Mouse (Mus musculus) thymus, postnatal 36 days (tissue): Measurements from ENCODE around the gene Cnksr3.

ENCODE experiments used
- DNase-seq, 2 experiments: peaks; one replicate each; pipeline ENCODE4 v3.0.0; 2022; ENCODE audit warnings: mixed read lengths in 2 of 2

The Cnksr3 gene

DNA sequence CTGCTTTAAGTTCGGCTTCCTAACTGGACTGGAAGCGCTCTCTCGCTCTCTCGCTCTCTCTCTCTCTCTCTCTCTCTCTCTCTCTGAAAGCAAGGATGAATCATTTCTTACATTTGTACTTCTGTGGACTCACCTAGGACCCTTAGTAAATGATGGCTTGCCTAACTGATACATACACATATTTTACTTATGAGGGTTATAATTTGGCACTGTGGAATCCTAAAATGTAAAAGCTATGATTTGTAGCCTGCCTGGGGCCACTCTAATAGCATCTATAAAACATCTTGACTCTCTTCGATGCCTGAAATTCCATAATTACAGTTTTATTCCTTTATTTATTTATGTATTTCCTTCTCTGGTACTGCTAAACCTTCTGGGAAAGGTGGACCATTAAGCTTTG is 141.1 kb downstream of the Cnksr3 start:
- no peak for DNase-seq

DNA sequence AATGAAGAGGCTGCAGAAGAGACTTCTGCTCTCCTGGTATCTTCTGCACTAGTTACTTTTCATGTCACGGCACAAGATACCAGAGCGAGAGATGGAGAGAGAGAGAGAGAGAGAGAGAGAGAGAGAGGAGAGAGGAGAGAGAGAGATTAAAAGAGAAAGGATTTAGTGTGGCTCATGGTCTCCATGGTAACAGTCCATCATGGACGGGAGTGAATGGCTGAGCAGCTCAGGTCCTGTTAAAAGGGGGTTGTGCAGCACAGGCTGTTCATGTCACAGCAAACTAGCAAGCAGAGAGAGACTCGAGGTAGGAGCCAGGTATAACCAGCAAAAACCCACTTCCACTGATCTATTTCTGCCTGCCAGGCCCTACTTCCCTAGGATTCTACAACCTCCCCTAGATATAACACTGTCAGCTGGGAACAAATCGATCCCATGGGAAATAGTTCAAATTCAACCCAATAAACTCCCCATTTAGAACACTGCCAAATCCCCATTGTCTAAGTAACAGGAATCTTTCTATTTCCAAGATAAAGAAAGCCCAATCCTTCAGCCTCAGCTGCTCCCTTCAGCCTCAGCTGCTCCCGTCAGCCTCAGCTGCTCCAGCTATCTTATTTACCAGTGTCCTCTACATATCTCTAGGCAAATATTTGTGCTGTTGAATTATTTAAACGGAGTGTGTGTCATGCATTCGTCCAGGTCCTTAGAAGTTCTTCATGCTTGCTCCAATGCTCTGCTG is 141.8 kb downstream of the Cnksr3 start:
- DNase-seq = no peak

GRCm38 (mm10) chr10:7069090-7069489 is 142.9 kb downstream of the Cnksr3 start:
- no peak for DNase-seq
